Mouse (Mus musculus) bone marrow macrophage, adult 2 months (primary cell): ENCODE measurements around the gene Best2.

Source experiments
- CTCF ChIP-seq: IDR thresholded peaks from 2 replicates; pipeline ENCODE4 v1.5.1; 2012; ENCODE audit warnings: low read depth, mild to moderate bottlenecking, low read length, moderate library complexity
- POLR2A ChIP-seq: IDR thresholded peaks from 2 replicates; pipeline ENCODE4 v1.6.1; 2012; ENCODE audit warnings: mild to moderate bottlenecking, low read depth, low read length, borderline replicate concordance

DNA sequence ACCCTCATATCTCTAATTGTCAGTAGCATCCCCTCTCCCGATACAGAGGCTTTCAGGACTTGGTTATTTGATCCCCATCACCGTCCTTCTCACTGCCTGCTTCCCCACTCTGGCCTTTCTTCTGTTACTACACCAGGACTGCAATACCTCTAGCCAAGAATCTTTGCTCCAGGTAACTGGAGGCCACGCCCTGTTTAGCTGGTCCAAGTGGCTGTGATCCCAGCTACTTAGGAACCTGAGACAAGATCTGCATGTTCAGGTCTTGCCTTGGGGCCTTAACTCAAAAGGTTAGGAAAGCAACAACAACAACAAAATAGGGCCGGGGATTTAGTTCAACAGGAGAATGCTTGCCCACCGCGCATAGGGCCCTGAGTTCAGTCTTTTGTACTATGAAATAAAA, 29.3 kb upstream of the Best2 start:
- TF ChIP-seq POLR2A (no peak), CTCF (no peak)
